Mouse (Mus musculus) granulocyte monocyte progenitor cell, adult 5-6 weeks (primary cell): ENCODE results near the gene Bora. TPM values are rescaled to one million over a fixed set of nuclear protein-coding genes. Genes with fewer than 3 reads are reported as not detected.
A peak's percentile ranks its signal among the peaks of the same experiment; 100 is the strongest.

Experiments
- ATAC-seq: replicated peaks from 2 replicates; pipeline ENCODE4 v1.8.0; 2016; ENCODE audit warnings: mild to moderate bottlenecking, moderate TSS enrichment, inconsistent platforms; ENCODE audit not compliant: poor library complexity, severe bottlenecking
- total RNA-seq, 2 experiments: library from RNA; stranded (forward) in 1 of 2; stranded (reverse) in 1 of 2; fragments of 200-712, 200-1000 nt in 1 of 2; fragments of >200 nt in 1 of 2; fragmentation: Nextera tagmentation in 1 of 2; gene quantifications; 2 replicates each; pipeline ENCODE4 v1.2.3; 2014 to 2017

The Bora gene
- total RNA-seq, 2 experiments from 2014 or later: 36.4 to 63.3 TPM

- ATAC-seq: 0 out of 2 replicates have a peak, but pooled peaks have one; percentile 20
Measured at GRCm38 (mm10) chr14:99058959-99059586, 13.1 kb downstream of the Bora start.

DNA sequence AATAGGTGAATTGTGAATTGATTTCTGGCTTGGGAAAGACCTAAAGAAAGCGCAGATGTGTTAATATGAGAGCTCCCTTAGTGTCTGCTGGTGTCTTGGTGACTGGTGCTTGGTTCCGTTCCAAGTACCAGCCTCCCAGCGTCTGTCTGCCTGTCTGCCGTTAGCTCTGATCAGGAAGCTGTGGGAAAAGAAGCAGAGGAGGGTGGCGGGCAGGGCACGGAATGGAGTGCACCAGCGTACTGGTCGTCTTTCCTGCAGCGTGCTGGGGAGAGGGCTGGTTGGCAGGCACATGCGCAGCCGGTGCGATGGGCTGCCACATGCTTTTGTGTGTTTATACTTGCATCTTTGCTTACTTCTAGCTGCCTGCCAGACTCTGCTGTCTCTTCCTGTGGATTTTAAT, 14.6 kb downstream of the Bora start:
- no peak for ATAC-seq

DNA sequence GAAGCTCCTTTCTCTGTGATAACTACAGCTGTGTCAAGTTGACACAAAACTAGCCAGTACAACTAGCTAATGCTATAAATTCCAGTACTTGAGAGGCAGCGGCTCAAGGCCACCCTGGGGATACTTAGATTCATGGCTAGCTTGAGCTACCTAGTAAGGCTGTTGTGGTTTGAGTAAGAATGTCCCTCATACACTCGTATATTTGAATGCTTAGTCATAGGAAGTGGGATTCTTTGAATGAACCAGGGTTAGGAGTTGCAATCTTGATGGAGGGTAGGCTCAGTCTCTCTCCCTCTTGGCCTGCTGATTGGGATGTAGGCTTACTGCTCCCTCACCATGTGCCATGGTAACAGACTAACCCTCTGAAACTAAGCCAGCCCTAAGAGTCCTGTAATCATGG, 17.1 kb downstream of the Bora start:
- ATAC-seq: no peak

- no peak for ATAC-seq
Measured at GRCm38 (mm10) chr14:99071146-99071545, 25.1 kb downstream of the Bora start.

DNA sequence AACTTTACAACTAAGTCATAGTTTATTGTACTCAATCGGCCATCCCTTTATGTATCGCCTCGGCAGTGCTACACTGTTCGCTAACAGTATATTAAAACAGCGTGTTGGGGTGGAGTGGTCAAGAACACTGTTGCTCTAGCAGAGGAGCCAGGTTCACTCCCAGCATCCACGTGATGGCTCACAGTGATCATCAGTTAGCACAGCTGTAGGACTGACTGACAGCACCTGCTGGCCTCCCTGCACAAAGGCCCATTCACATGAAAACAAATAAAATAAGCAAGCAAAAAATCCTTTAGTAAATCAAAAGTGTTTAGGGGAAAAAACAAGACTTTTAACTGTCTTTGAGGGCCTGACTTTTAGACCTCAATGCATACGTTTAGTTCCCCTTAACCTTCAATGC, 42.9 kb downstream of the Bora start:
- no peak for ATAC-seq

DNA sequence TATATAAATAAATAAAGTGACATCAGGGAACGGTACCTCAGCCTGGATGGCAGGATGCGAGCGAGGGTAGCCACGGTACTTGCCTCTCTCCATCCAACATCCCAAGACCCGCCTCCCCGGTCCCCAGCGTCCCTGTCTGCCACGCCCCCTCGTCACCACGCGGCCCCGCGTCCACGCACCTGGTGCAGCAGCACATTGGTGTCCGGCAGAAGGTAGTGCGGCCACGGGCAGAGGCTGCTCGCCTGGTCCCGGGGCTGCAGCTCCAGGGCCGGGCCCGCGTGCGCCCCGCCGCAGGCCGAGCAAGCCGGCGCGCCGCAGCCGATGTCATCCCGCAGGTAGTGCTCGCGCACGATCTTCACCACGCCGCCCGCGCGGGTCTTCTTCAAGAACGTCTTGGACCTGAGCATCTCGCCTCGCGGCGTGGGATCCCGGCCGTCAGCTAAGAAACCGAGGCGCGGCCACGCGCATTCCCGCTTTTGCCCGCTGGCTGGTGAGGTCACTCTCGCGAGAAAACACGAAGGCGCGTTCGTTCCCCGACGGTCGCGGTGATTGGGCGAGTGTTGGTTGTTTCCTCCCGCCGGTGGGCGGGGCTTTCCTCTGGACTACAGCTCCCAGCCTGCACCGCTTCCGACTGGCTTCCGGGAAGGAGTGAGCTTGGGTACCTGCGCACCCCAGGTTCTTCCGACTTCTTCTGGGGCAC, 53.4 kb downstream of the Bora start, which contains the start of the genes Pibf1 and Dis3:
Pibf1 (plus strand) TSS at position 158 of the 700 bp plus-strand sequence.
Dis3 (minus strand) TSS at position 504 of the 700 bp plus-strand sequence.
- peak; percentile 94 for ATAC-seq

GRCm38 (mm10) chr14:99099967-99100587, 54.1 kb downstream of the Bora start:
- 0 out of 2 replicates have a peak, but pooled peaks have one; percentile 15 for ATAC-seq

DNA sequence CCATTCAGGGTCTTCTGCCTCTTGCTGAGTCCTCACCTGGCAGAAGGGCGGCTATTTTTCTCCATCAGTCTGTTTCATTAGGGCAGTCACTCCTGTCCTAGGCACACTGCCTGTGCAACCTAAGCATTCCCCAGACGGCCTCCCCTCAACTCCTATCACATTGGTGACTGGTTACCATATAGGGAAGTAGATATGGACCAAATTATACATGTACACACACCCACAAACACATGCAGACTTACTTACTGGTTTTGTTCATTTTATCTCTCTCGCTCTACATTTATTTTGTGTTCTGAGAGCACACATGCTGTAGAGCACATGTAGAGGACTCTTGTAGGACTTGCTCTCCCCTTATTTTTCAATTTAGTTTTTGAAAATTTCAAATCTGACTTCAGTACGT, 57.0 kb downstream of the Bora start:
- ATAC-seq: no peak

DNA sequence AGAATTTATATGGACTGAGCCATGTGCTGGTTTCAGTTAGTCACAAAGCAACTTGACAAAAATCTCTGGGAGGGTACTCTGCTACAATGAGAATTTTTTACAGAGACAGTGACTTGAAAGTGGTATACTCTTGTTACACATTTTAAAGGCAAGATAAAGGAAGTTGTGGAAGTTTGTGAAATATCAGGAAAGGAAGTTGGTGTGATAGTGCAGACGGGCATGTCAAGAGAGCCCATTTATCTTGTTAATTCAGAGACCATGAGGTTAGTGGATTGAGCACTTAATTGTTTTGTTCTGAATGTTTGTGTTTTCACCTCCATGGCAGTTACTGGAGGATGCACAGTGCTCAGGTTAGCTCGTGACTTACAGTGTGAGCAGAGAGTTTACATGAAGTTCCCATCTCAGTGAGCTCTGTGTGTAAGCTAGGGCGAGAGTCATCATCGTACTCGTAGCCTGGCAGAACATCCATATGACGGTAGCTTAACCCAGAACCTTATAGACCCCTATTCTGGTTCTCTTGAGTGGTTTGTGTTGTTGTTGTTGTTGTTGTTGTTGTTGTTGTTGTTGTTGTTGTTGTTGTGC, 58.6 kb downstream of the Bora start:
- peak; percentile 13 for ATAC-seq

GRCm38 (mm10) chr14:99106671-99107070, 60.6 kb downstream of the Bora start:
- ATAC-seq: no peak

- no peak for ATAC-seq
Measured at GRCm38 (mm10) chr14:99107631-99108187, 61.7 kb downstream of the Bora start.

GRCm38 (mm10) chr14:99108762-99109161, 62.7 kb downstream of the Bora start:
- ATAC-seq: peak; percentile 62

- no peak for ATAC-seq
Measured at GRCm38 (mm10) chr14:99117576-99117975, 71.6 kb downstream of the Bora start.

GRCm38 (mm10) chr14:99121584-99122339, 75.7 kb downstream of the Bora start:
- ATAC-seq: no peak

GRCm38 (mm10) chr14:99124076-99124475, 78.1 kb downstream of the Bora start:
- no peak for ATAC-seq

Other genes starting within 250 kb of the Bora start
- 34.7 and 59.2 TPM in 2 replicates for gene Rpl36a-ps1, start 51.9 kb upstream of the Bora start, total RNA-seq (2014; fragmentation: Nextera tagmentation)
- gene Rpl36a-ps1, start 51.9 kb upstream of the Bora start, total RNA-seq (2017): 14.6 and 20.7 TPM in 2 replicates
- gene Mzt1, start 88 bp upstream of the Bora start, total RNA-seq (2014; fragmentation: Nextera tagmentation): 57.8 and 68.1 TPM in 2 replicates
- gene Mzt1, start 88 bp upstream of the Bora start, total RNA-seq (2017): 26.4 and 38.4 TPM in 2 replicates
- gene Pibf1, start 53.2 kb downstream of the Bora start, total RNA-seq (2014; fragmentation: Nextera tagmentation): 15.2 and 28.1 TPM in 2 replicates
- gene Pibf1, start 53.2 kb downstream of the Bora start, total RNA-seq (2017): 31.3 and 41.3 TPM in 2 replicates
- 33.9 and 35.4 TPM in 2 replicates for gene Dis3, start 53.5 kb downstream of the Bora start, total RNA-seq (2014; fragmentation: Nextera tagmentation)
- 61.3 and 66.4 TPM in 2 replicates for gene Dis3, start 53.5 kb downstream of the Bora start, total RNA-seq (2017)